Mouse (Mus musculus): ENCODE results near the gene Lrrc66.

Gene Lrrc66

DNA sequence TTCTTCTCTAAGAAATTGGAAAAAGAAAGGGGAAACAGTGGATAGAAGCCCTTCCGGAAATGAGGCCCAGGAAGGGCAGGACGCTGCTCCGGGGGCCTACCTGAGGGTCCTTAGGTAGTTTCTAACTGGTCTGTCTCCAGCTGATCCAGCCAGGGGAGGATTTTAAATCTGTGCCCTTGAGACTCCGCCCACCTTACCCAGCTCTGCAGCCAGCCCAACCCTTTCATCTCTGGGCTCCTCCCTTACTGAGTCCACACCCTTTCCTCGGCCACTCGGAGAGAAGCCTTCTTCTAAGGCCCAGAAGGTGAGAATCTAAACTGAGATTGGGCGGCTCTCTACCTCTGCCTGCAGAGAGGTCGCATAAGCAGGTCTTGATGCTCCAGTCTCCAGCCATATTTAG, at the start of gene Lrrc66:
Lrrc66 (minus strand) TSS at position 236 of the 400 bp plus-strand sequence.
- peak; percentile 22 for DNase-seq

- no peak for DNase-seq
Observed at GRCm38 (mm10) chr5:73676626-73677025, 44.3 kb upstream of the Lrrc66 start.

GRCm38 (mm10) chr5:73675604-73676003, 43.3 kb upstream of the Lrrc66 start:
- DNase-seq = no peak

DNA sequence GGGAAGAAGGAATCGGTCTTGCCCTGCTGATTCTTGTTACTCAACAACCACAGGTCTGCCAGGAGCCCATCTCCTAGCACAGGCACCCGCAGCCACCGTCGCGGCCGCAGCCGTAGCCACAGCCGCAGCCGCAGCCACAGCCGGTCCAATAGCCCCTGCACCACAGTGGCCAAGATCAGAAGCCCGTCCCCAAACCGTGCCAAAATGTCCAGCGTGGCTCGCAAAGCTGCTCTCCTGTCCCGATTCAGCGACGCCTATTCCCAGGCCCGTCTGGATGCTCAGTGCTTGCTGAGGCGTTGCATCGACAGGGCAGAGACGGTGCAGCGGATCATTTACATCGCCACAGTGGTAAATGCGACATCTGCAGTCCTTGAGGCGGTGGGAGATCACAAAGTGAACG, 37.1 kb upstream of the Lrrc66 start:
- DNase-seq = no peak

- no peak for DNase-seq
Observed at GRCm38 (mm10) chr5:73667877-73668276, 35.6 kb upstream of the Lrrc66 start.

DNA sequence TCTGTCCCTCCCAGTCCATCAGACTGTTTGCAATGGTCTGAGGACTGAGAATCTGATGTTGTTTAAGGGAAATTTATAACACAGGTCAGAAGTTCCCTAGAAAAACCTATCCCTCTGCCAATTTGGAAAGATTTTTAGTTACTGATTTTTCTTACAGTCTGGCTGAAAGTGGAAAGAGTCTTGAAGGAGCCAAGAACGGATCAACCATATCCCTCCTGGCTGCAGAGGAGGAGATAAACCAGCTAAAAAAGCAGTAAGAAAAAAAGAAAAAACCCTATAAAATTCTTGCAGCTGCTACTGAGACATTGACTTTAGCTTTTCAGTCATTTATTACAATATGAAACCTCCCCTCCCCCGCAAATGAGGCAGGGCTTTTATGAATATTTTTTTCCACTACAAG, 34.4 kb upstream of the Lrrc66 start:
- no peak for DNase-seq

DNA sequence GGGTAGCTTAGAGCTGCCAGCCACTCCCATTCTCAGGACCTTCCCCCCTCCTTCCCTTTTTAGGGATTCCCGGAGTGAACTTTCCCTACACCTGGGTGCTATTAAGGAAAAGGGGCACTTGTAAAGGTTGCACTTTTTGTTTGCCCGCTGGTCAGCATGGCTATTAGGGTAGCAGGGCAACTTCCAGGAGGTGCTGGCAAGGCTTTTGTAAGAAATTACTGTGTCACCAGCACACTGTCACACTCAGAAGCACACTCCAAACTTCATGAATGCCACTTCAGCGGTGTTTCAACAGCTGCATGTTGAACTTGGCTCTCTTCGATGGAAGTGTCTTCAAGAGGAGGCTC, 19.5 kb upstream of the Lrrc66 start:
- DNase-seq = no peak

- DNase-seq = peak; percentile 56
Observed at GRCm38 (mm10) chr5:73651061-73651854, 18.9 kb upstream of the Lrrc66 start, which contains the start of gene Spata18. Gene Spata18, plus strand, starts transcription at chr5:73651379.

GRCm38 (mm10) chr5:73650365-73650964, 18.1 kb upstream of the Lrrc66 start:
- DNase-seq = peak; percentile 27

GRCm38 (mm10) chr5:73647261-73647900, 15.1 kb upstream of the Lrrc66 start, which contains the start of gene Sgcb:
Gene Sgcb, minus strand, starts transcription at chr5:73647790.
- DNase-seq = peak; percentile 92

DNA sequence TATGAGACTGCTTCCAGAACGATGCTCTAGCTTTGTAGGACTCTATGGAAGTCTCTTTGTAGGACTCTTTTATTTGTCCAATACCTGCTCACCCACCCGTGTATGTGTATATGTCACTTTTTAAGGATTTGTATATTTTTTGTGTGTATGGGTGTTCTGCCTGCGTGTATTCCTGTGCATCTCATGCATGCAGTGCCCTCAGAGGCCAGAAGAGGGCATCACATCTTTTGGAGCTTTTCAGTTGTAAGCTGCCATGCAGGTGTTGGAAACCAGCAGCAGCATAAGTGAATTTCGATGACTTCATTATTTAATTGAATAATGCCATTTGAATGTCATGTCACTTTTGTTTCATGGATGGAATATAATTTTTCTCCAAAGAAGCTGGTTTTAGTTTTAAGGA, 9.8 kb upstream of the Lrrc66 start:
- DNase-seq = peak; percentile 50

DNA sequence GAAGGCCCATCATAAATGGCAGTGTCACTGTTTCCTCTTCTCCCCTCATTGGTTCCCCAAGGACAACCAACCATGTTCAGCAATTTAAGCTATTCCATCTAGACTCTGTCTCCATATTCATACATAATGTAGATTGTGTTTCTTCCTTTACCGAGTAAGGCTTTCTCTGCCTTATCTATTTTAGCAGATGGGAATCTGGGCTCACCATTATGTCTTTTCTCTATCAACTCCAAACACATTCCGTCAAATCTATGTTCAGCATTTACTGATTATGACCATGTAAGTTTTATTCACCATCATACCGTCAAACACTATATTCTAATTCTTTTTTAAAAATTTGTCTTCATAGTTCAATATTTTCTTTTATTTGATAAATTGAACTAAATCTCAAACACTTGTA, 8.7 kb upstream of the Lrrc66 start:
- no peak for DNase-seq

DNA sequence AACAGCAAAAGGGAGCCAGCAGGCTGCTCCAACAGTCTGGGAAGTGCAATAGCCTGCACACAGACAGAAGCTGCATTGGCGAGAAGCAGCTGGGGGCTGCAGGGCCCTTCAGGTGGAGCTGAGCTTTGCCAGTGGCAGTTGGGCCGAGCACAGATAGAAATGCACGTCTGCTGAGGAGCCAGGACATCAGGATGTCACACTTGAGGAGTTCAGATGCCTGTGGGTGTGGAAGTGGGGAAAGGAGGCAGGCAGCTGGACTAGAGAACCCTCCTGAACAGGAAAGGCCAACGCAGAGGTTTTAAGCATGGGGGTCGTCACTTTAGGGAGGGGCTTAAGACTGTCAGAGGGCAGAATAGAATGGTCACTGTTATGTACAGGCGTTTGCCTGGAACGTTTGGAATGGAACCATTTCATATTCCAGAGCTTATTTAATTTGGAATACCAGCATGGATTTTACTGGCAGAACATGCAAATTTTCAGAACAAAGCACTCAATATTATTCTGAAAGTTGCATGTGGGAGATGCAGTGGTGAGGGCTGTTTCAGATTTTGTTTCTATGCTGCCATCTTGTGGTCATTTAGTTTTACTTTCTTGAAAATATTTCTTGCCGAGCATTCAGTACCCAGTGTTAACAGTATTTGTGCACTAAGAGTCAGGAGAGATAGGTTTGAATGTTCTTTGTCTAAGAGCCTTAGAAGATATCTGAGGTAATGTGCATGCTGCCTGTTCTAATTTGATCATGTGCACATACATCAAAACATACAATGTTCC, 5.2 kb upstream of the Lrrc66 start:
- no peak for DNase-seq

DNA sequence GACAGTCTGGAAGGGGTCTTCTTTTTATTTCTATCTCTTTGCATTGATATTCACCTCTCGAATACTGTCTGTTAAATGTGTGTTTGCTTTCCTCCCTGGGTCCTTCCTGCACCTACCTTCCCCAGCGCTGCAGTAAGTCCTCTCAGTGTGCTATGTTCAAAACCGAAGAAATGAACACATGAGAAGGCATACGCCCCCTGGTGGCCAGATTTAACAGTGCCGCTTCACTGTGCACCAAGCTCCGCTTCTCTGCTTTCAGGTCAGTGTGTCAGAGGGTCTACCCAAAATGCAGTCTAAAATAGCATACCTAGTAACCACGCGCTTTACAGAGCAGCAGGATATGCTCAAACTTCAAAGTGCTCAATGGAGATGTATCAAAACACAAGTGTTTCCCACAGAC, 815 bp upstream of the Lrrc66 start:
- peak; percentile 87 for DNase-seq

GRCm38 (mm10) chr5:73631001-73631558, 1.2 kb downstream of the Lrrc66 start:
- DNase-seq = no peak

DNA sequence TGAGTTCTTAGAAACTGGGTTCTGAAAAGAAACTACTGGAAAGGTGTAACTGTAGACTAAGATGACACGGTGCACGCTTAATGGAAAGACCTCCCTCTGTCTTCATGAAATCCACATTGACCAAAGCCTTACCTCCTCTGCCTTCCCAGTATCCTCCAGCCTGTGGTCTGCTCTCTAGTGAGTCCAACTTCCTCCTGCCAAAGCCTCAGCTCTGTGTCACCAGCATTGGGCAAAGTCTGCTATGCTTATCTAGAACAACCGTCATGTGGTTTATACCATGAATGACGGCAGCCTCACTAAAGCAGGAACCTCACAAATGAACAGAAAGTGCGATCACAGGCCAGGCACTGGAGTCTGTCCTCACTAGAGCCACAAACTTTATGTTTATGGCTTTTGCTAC, 2.2 kb downstream of the Lrrc66 start:
- DNase-seq = no peak

DNA sequence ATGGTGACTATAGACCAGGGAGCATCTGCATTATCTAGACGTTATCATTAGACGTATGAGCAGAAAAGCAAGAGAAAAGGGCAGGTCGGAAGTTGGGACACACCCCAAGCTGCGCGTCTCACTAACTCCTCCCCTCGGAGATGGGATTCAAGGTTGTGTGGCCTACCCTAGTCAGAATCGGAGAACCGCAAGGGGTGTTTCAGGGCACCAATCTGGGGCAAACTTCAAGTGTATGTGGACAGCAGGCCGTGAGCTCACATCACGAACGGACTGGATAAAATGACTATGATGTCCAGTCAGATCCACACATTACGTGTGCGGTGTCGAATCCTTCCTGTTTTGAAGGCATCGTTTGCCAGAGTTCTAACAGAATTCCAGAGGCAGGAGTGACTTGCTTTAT, 4.3 kb downstream of the Lrrc66 start:
- no peak for DNase-seq

- no peak for DNase-seq
Observed at GRCm38 (mm10) chr5:73627559-73627958, 4.8 kb downstream of the Lrrc66 start.

DNA sequence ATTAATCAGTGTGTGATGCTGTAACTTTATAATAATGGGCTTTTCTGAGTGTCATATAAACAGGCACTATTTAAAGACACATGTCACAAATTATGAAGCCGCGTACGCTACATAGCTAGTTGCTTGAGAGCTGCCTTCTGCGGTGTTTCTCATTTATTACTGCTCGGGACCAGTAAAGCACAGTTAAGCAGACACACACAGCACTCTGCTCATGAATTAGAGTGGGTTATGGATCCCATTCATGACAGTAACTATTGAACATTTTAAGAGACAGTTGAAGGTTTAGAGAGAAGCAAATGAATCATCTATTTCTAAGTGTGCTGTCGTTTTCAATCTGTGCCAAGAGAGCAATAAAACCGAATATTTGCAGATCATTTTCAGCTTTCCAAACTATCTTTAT, 5.5 kb downstream of the Lrrc66 start:
- DNase-seq = no peak

DNA sequence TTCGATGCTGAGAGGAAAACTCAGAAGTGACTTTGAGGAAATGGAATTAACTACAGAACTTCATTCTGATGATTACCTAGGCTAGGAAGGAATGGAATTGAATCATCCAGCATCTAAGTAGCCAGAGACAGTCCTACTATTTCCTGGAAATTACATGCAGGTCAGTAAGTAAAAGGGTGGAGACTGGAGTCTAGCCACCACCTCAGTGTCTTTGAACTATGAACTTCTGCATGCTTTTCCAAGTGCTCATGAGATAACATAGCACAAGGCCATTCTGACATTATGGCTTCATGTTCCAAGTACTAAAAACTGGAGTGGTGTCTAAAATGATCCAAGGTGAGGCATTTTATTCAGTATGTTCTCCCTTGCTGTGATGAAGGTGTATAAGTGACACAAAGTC, 6.8 kb downstream of the Lrrc66 start:
- DNase-seq = no peak

DNA sequence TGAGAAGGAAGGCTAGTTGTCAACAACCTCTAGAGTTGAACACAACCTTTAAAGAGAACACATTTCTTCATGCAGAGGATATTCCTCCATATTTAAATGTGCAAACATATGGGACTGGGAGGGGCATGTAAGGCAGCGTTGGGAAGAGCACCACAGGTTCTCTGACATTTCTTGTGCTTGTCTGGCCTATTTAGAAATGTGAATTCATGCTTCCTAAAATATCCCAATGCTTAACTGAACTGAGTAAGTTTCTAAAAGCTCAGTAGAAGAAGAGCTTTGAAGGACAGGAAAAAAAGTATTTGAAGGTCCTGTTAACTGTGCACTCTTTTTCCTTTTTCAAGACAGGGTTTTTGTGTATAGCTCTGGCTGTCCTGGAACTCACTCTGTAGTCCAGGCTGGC, 13.4 kb downstream of the Lrrc66 start:
- no peak for DNase-seq

DNA sequence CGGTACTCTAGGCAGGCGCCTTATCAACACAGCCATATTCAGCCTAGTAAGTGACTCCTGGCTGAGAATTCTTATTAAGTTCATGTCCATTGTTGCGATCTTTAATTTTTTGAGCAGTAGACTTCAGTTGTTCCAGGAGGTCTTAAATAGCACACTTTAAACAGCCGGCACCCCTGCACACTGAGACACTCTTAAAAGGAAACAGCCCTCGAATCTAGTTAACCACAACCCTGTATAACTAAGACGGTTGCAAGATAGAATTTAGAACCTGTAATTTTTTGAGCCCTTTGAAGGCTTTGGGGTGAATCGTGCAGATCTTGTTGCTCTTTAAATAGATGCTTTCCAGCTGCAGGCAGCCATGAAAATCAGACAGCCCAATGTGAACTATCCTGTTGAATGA, 17.1 kb downstream of the Lrrc66 start:
- DNase-seq = no peak

DNA sequence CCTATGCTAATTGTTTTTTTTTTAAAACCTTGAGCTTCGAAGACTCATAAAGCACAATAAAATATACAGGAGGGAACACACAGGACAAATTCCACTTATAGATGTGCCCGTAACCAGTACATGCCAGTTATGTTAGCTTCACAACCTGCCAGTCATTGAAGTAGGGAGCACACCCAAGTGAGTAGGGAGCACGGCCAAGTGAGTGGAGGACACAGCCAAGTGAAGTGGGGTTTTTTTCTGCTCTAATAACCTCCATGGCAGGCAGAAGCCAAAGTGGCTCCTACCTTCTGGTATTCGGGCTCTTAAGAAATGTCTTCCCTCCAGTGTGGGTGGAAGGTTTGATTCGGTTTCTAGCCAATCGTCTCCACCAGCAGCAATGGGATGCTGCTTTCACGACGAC, 19.0 kb downstream of the Lrrc66 start:
- DNase-seq = no peak

Data from kidney, postnatal 10 days (tissue).